Mouse (Mus musculus): ENCODE measurements around the gene Sema4a.

Gene Sema4a

DNA sequence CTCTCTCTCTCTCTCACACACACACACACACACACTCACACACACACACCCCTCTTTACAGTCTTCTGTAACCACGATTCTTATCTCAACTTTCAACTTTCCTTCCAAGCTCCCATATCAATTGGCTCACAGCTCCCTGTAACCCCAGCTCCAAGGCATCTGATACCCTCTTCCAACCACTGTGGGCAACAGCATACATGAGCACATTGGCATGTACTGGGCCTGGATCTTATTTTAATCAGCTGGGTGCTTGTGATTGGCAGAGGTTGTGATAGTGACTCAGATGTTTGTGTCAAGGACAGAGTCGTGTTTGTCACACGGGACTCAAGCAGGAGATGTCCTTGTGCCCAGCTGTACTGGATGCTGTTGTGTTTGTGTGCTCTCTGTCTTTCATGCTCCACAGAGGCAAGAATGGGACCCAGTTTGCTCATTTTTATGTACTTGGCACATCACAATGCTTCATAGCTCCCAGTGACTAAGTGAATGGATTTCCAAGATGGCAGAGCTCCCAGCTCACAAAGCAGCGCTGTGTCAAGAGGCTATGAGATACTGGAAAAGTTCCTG, 33.6 kb downstream of the Sema4a start:
- peak; percentile 34 for DNase-seq (ENCODE audit: low read depth)

- DNase-seq (ENCODE audit: low read depth) = no peak
Measured at GRCm38 (mm10) chr3:88425708-88426420, 35.1 kb downstream of the Sema4a start.

GRCm38 (mm10) chr3:88425330-88425689, 35.7 kb downstream of the Sema4a start:
- DNase-seq (ENCODE audit: low read depth) = no peak

DNA sequence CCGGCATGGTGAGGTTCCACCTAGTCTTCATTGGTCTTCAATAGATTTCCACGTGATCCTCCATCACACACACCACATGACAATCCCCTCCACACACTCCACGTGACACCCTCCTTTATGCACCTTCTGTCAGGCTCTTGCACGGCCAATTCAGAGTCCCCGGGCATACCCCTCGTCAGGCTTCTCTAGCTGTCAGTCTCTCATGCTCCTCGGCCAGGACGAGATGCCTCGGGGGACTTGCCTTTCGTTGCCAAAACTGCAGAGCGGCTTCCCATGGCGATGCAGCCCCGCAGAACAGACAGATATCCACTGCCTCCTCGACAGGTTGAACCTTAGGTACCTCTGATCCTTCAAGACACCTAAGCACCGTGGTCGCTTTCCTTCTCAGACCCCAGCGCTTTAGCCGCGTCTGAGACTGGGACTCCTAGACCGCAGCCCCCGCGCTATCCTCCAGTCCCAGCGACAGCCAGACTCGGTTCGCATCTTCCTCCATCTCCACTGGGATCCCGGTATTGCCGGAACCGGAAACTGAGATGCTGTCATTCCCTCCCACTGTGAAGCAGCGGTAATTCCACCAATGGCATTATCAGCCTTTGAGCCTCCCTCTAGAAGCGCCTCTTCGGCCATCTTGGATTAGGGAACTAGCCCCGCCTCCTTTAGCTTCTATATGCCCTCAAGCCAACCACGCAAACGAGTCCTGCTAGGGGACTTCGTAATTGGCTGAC, 36.2 kb downstream of the Sema4a start, which contains the start of gene Slc25a44:
Slc25a44 (minus strand) TSS at position 535 of the 725 bp plus-strand sequence.
- peak; percentile 98 for DNase-seq (ENCODE audit: low read depth)

GRCm38 (mm10) chr3:88422020-88422720, 38.8 kb downstream of the Sema4a start:
- DNase-seq (ENCODE audit: low read depth) = peak; percentile 65

DNA sequence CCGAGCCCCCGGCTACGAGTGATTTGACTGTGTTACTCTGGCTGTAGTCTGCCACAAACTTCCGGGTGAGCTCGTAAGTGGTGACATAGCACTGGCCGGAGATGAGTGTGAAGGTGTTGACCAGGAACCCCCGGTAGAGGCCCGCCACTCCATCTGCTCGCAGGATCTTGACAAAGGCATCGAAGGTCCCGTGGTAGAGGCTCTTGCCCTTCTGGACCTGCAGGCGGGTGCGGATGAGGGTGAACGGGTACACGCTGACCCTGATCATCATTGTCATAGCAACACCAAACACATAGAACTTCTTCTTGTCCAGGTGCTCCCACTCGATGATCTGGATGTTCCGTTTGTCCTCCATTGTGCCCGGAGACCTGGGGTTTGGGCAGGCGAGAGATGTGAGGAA, 40.2 kb downstream of the Sema4a start:
- no peak for DNase-seq (ENCODE audit: low read depth)

DNA sequence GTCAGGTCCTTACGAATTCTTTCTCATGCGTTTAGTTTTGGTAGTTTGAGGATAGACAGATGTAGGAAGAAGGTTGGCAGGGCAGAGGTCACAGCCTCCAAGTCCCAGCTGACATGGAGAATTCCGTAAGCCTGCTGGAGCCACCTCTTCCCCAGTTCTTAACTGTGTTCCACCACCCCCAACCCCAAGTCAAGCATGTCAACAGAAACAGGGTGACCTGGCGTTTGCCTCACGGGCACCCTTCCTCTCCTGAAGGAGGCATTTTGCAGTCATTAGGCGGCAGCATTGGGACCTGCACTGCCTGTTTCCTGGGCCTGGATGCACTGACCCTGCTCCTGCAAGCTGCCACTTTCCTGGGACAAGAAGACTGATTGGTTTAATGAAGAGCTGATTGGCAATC, 43.0 kb downstream of the Sema4a start:
- no peak for DNase-seq (ENCODE audit: low read depth)

GRCm38 (mm10) chr3:88415668-88416067, 45.3 kb downstream of the Sema4a start:
- DNase-seq (ENCODE audit: low read depth) = no peak

- no peak for DNase-seq (ENCODE audit: low read depth)
Measured at GRCm38 (mm10) chr3:88412636-88413035, 48.3 kb downstream of the Sema4a start.

- no peak for DNase-seq (ENCODE audit: low read depth)
Measured at GRCm38 (mm10) chr3:88411681-88412080, 49.3 kb downstream of the Sema4a start.

DNA sequence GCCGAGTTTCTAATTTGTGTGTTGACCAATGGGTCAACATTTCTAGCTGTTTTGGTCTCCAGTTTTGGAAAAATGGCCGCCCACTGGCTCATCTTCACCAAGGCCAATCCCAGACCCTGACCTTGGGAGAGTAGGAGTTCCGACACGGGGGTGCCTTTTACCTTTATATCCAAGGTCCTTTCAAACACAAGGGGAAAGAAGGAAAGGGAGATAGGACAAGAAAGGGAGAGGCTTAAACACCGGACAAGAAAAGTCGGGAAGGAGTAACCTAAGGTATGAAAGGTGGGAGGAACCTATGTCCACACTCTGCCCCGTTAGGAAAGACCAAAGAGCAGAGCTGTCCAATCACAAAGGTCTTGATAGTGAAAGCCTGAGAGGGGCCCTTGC, 50.3 kb downstream of the Sema4a start:
- no peak for DNase-seq (ENCODE audit: low read depth)

- DNase-seq (ENCODE audit: low read depth) = peak; percentile 94
Measured at GRCm38 (mm10) chr3:88409741-88410644, 51.0 kb downstream of the Sema4a start, which contains the start of gene Pmf1. Pmf1 (minus strand) TSS chr3:88410331.

DNA sequence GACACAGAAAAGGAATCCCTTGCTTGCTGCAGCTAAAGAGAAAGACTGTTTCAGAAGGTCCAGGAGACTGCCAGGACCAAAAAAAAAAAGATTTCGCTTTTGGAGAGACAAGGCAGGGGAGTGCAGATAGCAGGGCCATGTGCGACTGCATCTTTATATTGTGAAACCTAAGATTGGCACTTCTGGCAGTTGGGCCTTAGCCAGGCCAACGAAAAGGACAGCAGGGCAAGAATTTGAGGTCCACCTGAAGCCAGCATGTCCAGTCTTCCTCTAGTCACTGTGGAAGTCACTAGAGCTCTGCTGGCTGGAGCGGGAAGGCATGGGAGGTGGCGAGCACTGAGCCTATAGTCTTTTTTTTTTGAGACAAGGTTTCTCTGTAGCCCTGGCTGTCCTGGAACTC, 52.0 kb downstream of the Sema4a start:
- DNase-seq (ENCODE audit: low read depth) = peak; percentile 17

DNA sequence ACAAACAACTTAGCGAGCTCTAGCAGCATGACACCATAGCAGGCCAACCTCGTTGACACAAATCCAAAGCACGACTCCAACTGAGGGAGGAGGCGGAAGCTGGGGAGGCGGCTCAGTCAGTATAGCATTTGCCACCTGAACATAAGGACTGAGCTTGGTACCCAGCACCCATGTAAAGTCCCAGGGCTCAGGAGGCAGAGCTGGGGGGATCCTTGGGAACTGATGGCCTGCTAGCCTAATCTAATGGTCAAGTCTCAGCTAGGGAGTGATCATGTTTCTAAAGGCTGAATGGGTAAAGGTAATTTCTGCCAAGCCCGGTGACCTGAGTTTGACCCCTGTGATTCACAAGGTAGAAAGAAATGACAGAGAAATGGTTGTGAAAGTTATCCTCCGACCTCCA, 53.5 kb downstream of the Sema4a start:
- DNase-seq (ENCODE audit: low read depth) = peak; percentile 35

DNA sequence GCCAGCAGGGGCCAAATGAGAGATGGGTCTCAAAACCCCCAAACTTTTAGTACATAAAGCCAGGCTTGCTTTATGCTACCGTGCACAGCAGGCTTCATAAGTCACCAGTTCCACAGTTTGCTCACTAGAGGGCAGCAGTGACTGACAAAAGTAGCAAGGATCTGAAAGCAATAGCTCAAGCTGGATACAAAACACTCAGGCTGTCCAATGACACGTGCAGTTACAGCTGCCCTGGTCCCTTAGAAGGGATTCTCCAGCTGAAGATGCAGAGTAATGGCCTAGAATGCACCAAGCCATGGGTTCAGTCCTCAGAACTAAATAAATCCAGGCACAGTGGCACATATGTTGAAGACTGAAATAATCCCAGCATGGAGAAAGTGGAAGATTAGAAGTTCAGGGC, 53.9 kb downstream of the Sema4a start:
- peak; percentile 92 for DNase-seq (ENCODE audit: low read depth)

DNA sequence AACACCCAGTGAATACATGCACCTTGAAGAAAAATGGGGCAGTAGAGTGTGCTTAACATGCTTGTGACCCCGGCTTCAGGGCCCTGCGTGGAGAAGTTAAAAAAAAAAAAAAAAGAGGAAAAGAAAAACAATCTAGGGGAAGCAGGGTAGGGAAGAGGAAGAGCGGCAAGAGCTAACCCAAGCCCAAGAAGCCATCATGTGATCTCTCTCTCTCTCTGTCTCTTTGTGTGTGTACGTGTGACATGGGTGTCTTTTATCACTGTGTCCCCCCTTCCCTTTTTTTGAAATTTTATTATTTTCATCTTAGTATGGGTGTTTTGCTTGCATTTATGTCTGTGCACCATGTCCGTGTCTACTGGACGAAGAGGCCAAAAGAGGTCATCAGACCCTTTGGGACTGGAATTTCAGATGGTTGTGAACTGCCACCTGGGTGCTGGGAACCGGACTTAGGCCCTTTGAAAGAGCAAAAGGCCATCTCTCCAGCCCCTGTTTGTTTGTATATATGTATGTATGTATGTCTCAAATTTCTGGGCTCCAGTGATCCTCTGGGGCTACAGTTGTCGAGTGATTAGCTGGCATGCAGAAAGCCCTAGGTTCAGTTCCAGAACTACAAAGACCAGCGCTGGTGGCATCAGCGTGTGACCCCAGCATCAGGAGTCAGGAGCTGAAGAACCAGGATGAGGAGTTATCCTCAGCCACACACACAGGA, 57.3 kb downstream of the Sema4a start:
- DNase-seq (ENCODE audit: low read depth) = no peak

DNA sequence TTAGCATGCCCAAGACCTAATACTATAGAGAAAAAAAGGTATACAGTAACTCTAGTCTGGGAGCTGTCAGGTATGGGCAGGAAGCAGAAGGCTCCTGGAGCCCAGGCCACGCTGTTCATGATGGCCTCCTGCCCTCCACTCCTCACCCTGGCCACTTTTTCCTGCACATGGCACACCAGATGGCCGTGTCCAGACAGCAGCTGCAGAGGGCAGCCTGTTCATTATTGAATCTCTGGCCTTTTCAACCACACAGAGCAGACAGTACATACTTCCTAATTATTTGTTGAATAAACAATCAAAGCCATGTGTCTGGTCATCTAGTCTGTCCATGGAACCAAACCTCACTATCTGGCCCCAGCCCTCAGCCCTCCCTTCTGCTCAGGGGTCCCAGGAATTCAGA, 62.3 kb downstream of the Sema4a start:
- DNase-seq (ENCODE audit: low read depth) = no peak

DNA sequence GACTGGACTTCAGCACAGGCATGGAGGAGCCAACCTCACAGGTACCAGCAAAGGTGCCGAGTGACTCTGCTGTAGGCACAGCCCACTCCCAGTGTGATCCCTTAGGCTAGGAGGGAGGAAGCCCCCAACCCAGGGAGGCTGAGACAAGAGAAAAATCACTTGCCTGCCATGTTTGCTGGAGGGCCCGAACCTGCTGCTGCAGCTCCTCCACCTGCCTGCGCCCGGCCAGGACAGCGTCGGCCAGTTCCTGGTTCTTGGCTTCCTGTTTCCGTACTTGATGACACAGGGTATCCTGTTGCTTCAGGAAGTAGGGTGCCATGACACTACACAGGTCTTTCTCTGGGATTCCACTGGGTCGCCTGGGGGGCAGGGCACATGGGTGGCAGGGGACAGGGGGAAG, 65.2 kb downstream of the Sema4a start:
- DNase-seq (ENCODE audit: low read depth) = no peak

- DNase-seq (ENCODE audit: low read depth) = no peak
Measured at GRCm38 (mm10) chr3:88395288-88395687, 65.7 kb downstream of the Sema4a start.

DNA sequence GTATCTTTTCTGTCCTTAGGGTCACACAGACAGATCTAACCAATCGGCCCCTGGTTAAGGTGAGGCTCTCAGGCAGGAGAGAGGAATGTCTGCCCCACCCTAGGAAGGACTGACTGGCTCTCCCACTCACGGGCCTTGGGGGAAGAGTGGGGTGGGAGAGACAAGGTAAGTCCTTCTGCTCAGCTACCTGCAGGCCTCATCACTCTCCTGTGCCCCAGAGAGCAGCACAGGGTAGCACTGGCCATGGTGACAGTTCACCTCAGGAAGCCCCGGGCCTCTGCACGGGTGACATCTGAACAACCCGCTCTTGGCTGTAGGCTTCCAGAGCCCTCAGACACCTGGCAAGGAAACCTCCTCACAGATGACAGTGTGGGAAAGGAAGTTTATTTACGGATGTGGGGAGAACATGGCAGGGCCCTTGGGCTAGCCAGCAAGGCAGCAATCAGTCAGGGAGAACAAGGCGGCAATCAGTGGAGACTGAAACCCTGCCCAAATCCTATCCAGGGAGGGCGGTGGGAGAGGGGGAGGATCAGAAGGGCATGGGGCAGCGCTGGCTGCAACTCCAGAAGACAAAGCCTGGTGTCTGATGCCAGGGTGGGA, 67.1 kb downstream of the Sema4a start:
- no peak for DNase-seq (ENCODE audit: low read depth)

Data from NIH3T3 (cell line).